Mouse (Mus musculus): ENCODE data around the gene Gm5148.

DNA sequence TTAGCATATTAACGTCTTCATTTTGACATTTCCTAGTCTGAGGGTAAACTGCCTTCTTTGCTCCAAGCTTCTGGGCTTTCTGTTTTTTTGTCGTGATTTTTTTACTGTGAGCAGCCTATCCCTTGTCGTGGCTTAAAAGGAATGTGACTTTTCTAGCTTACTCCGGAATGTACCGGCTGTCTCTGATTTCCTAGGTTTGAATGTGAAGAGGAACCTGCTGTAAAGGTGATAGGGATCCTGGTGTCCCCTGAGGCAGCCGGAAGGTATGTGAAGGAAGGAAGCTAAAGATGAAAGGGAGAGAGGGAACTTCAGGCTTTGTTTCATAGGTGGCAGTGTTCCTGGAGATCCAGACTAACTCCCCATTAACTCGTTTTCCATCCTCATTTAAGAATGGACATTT, 56.6 kb downstream of the Gm5148 start:
- TF ChIP-seq CTCF (IDR thresholded peaks at IDR 0.05) (no peak), EP300 (IDR thresholded peaks at IDR 0.05) (no peak)

Measured in lung, postnatal 0 days (tissue).